Mouse (Mus musculus) liver, adult 2 months (tissue): ENCODE results near the gene P2rx5.

Source experiments
- CTCF ChIP-seq: fragments of 200-500 bp; IDR thresholded peaks from 2 replicates; pipeline ENCODE4 v1.5.1; 2011; ENCODE audit warnings: low read depth, low read length, control low read depth
- POLR2A ChIP-seq: fragments of 200-500 bp; IDR thresholded peaks from 2 replicates; pipeline ENCODE4 v1.6.1; 2011; ENCODE audit warnings: low read length, control low read depth; ENCODE audit not compliant: insufficient read depth; ENCODE audit errors: extremely low read depth

DNA sequence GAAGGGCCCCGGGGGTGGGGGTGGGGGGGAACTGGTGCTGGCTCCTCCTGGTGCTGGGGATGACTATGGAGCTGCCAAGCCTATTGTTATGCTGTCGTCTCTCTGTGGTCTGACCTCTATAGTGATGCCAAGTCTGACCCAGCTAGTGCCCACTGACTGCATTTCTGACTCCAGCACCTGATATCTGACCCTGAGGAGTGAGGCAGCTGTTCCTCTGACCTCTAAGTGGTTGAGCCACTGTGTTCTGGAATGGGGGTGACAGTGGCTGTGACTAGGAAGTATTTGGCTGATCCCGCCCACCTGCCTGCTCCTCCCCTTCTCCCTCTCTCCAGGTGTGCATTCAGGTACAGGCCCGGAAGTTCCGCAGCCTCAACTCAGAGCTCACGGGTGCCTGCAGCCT is 48.8 kb upstream of the P2rx5 start:
- TF ChIP-seq CTCF (no peak), POLR2A (no peak)
